Mouse (Mus musculus): Measurements from ENCODE around the gene Elob.

The Elob gene

GRCm38 (mm10) chr17:23829064-23829619 is at the start of gene Elob:
Gene Elob (minus strand): TSS chr17:23829136.
- peak; percentile 93 for DNase-seq

DNA sequence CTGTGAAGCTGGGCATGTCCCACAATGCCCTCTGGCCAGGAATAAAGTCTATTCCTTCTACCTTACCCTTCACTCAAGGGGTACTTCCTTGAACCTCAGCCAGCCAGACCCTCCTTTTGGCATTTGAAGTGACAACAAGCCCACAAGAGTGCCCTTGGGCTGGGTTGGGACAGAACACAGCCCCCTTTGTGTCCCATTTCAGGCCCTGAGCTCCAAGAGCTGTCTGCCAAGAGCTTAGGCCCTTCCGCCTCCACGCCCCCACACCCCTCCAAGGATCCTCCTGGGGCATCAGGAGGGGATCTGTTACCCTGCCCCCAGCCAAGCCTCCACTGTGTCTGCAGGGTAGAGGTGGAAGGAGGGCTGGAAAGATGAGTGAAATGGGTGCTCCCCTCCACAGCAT is 48.2 kb upstream of the Elob start:
- DNase-seq, result no peak

DNA sequence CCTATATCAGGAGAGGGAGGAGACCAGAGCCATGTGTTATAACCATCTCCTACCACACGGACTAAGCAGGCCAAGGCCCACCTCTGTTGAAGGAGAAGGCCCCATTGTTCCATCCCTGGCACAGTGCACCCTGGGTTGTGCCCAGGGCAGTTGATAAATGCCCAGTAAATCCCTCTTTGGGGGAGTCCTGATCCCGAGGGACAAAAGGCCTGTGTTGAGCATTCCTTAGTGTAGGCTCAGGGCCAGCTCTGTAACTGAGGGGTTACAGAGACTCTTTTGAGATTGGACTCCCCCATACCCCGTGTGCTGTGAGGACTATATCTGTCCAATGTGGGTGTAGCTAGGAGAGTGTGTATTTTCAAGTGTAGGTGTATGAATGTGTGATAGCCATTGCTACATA is 47.8 kb upstream of the Elob start:
- no peak for DNase-seq

DNA sequence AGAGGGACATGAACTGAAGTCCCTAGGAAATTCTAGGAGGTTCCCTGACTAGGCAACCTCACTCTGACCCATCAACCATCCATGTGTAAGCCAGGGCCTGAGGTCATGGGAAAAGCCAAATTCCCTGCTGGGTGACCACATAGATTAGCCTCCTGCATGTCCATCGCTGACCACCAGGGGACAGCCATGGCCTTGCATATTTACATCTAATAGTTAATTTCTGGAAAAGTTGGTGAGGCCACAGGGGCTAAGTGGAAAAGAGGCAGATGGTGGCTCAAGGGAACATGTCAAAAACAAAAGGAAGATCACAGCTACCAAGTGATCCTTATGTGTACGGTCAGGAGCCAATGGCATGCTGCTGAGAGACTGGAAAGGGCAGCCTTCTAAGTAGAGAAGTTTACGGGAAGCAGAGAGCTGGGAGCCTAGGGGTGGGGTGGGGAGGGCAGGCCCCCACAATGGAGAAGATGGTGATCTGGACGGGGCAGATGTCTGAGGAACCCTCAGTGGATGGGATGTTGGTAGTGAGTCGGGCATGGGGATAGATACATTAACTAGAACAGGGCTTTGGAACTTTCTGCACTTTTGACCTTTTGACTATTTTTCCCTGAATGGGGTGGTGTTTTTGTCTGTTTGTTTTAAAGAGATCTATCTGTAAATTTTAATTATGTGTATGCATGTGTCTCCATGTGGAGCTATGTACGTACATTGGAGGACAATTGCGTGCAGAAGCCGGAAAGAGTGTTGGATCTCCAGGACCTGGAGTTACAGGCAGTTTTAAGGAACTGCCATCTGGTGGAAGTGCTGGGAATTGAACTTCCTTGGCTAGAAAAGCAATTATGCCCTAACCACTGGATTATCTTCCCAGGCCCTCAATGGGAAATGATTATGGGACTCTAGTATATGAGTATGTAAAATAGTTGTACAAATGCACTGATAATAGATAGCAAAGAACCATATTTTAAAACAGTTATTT is 45.2 kb upstream of the Elob start:
- peak; percentile 29 for DNase-seq

GRCm38 (mm10) chr17:23868513-23868912 is 39.6 kb upstream of the Elob start:
- DNase-seq, result peak; percentile 7

- DNase-seq, result no peak
Measured at GRCm38 (mm10) chr17:23867756-23868155, 38.8 kb upstream of the Elob start, which contains the start of gene Prss21. Gene Prss21 (plus strand): TSS chr17:23868056.

DNA sequence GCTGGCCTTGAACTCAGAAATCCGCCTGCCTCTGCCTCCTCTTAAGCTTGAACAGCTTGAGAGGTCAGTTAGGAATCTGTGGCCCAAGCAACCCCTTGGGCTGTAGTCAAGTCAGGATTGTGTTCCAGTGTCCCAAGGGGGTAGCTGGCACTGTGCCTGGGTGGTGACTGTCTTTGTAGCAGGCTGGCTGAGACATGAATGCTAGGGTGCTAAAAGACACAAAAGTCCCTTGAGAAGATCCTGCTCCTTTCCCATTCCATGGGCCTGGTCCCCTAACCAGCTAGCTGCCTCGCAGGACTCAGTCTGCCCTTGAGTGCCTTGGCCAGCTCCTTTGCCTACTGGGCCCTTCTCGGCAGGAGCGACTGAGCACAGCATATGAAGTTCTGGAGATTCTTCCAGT is 34.0 kb upstream of the Elob start:
- no peak for DNase-seq

DNA sequence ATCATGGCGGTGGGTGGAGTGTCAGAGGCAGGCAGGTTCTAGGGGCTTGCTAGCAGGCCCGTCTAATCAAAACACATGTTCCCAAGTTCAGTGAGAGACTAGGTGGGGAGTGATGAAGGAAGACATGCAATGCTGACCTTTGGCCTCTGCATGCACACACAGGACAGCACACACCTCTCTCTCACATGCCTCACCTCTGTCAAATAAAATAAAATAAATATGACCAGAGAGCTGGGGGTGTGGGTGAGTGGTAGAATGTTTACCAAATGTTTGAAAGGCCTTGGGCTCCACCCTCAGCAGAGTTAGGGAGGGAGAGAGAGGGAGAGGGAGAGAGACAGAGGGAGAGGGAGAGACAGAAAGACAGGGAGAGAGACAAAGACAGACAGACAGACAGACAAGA is 29.0 kb upstream of the Elob start:
- no peak for DNase-seq

- DNase-seq, result no peak
Measured at GRCm38 (mm10) chr17:23857193-23857592, 28.3 kb upstream of the Elob start.

- DNase-seq, result no peak
Measured at GRCm38 (mm10) chr17:23854229-23854765, 25.4 kb upstream of the Elob start.

DNA sequence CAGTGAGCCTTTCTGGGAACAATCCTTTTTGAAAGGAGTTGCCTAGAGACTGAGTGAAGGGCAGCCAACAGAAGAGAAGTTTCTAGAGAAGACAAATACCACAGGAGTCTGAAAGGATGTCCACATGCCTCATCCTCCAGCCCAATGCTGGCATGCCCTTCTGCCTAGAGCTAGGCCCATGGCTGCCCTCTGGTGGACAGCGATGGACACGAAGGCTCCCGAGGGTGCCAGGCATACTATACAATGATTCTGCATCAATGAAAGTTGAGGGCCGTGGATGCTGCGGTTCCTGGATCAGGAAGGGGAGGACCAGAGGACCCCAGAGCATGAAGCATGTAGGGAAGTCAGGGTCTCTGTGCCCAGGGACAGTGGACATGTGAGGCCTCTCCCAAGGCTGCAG is 24.4 kb upstream of the Elob start:
- DNase-seq, result peak; percentile 71

DNA sequence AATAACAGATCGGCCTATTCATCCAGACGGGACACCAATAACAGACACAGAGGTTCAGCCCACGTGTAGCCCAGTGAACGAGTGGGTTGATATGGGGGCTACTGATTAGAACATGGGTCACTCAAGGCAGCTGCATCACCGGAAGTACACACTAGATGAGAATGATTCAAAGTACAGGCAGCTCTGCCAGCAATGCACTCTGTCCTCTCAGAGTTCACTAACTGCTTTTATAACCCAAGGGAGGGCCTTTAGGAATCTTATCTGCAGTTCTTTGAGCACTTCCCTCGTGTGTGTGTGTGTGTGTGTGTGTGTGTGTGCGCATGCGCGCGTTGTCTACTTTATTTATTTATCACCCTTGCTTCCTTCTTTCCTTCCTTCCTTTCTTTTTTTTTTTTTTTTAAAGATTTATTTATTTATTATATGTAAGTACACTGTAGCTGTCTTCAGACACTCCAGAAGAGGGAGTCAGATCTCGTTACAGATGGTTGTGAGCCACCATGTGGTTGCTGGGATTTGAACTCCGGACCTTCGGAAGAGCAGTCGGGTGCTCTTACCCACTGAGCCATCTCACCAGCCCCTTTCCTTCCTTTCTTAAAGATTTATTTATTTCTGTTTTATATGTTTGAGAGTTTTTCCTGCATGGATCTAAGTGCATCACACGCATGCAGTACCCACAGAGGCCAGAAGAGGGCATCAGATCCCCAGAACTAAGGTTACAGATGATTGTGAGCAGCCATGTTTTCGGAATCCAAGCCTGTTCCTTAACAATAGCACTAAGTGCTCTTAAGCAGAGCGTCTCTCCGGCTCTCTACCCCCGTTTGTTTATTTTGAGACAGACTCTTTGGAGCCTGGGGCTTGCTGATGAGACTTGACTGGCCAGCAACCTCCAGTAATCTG is 22.2 kb upstream of the Elob start:
- peak; percentile 61 for DNase-seq

- DNase-seq, result no peak
Measured at GRCm38 (mm10) chr17:23850028-23850427, 21.1 kb upstream of the Elob start.

GRCm38 (mm10) chr17:23843812-23844273 is 14.9 kb upstream of the Elob start, which contains the start of the genes Prss32 and Prss41:
Gene Prss32 (plus strand): TSS chr17:23843855.
Gene Prss41 (minus strand): TSS chr17:23844172.
- peak; percentile 74 for DNase-seq

GRCm38 (mm10) chr17:23843141-23843811 is 14.3 kb upstream of the Elob start:
- peak; percentile 34 for DNase-seq

DNA sequence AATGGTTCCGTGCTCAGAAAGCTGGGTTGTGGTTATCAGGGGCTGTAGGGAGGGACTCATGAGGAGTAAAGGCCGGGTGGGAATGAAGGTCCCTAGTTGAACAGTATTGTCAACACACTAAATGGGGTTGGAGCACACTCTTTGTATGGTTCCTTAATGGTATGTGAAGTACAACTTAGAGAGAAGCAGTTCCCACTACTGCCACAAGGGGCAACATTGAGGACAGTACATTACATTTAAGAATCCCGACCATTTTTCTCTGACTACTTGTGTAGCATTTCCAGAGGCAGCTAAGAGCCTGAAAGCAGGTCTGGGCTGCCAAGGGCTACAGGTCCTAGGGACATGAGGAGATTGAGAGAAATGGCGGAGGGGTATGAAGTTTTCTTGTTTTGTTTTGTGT is 12.2 kb upstream of the Elob start:
- DNase-seq, result peak; percentile 60

GRCm38 (mm10) chr17:23836006-23836575 is 7.2 kb upstream of the Elob start, which contains the start of gene Prss33:
Gene Prss33 (minus strand): TSS chr17:23836056.
- DNase-seq, result no peak

- DNase-seq, result no peak
Measured at GRCm38 (mm10) chr17:23831201-23831600, 2.3 kb upstream of the Elob start.

GRCm38 (mm10) chr17:23828271-23829001 is 500 bp downstream of the Elob start:
- DNase-seq, result peak; percentile 79

GRCm38 (mm10) chr17:23825591-23825990 is 3.3 kb downstream of the Elob start:
- DNase-seq, result no peak

DNA sequence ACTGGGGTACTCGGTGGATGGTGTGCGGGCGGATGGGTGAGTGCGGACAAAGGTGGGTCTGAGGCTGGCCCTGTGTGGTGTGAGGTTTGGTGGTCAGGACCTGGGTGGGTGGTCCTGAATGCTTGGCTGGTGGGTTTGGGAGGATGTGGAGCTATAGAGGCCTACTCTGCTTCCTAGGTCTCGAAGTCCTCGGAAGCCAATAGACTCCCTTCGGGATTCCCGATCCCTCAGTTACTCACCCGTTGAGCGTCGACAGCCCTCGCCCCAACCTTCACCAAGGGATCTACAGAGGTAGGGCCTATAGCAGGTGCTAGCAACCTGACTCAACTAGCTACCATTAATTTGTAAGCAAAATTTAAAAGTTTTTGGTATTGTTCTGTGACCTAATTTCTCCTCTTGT is 5.3 kb downstream of the Elob start:
- DNase-seq, result no peak

Measured in liver (tissue).